Mouse (Mus musculus) heart, postnatal 14 days (tissue): ENCODE measurements around the gene Vax1. TPM values are rescaled to one million over a fixed set of nuclear protein-coding genes. Genes with fewer than 3 reads are reported as not detected.

Experiments
- DNase-seq, 2 experiments: peaks; one replicate each; pipeline ENCODE4 v3.0.0; 2021 to 2022
- intact Hi-C: fragments of 180-260 bp; cut with DNase I; formaldehyde crosslinking; loops from one replicate; pipeline ENCODE4 v1.15.1; 2025
- total RNA-seq, 2 experiments: library from RNA; stranded (reverse); gene quantifications; 2 replicates each; pipeline ENCODE4 v1.2.3; 2021

Gene Vax1
- total RNA-seq, 2 experiments from 2014 or later, result not detected

GRCm38 (mm10) chr19:59171151-59171870, 1.5 kb upstream of the Vax1 start:
- DNase-seq, result no peak
- intact Hi-C loops, result no loop called here

- intact Hi-C loops, result no loop called here
- DNase-seq, result no peak
Observed at GRCm38 (mm10) chr19:59170766-59171095, 875 bp upstream of the Vax1 start.

- intact Hi-C loops, result no loop called here
- DNase-seq, result peak in 1 of 2 experiments; percentile 3
Observed at GRCm38 (mm10) chr19:59169143-59169935, 517 bp downstream of the Vax1 start.

- no peak for DNase-seq
- intact Hi-C loops, result no loop called here
Observed at GRCm38 (mm10) chr19:59168386-59168905, 1.4 kb downstream of the Vax1 start.

GRCm38 (mm10) chr19:59167871-59168270, 2.0 kb downstream of the Vax1 start:
- DNase-seq, result no peak
- intact Hi-C loops, result no loop called here

GRCm38 (mm10) chr19:59166879-59167278, 3.0 kb downstream of the Vax1 start:
- intact Hi-C loops, result no loop called here
- DNase-seq, result no peak

GRCm38 (mm10) chr19:59166311-59166761, 3.5 kb downstream of the Vax1 start:
- peak; percentile 26 for DNase-seq
- intact Hi-C loops, result no loop called here

- no peak for DNase-seq
- intact Hi-C loops, result no loop called here
Observed at GRCm38 (mm10) chr19:59165577-59165976, 4.3 kb downstream of the Vax1 start.

GRCm38 (mm10) chr19:59164896-59165560, 4.8 kb downstream of the Vax1 start:
- intact Hi-C loops, result no loop called here
- no peak for DNase-seq

- intact Hi-C loops, result no loop called here
- no peak for DNase-seq
Observed at GRCm38 (mm10) chr19:59164111-59164510, 5.7 kb downstream of the Vax1 start.

- no peak for DNase-seq
- intact Hi-C loops, result no loop called here
Observed at GRCm38 (mm10) chr19:59156702-59157101, 13.2 kb downstream of the Vax1 start.

- DNase-seq, result no peak
- intact Hi-C loops, result no loop called here
Observed at GRCm38 (mm10) chr19:59154171-59154570, 15.7 kb downstream of the Vax1 start.

- intact Hi-C loops, result no loop called here
- DNase-seq, result no peak
Observed at GRCm38 (mm10) chr19:59145492-59146140, 24.2 kb downstream of the Vax1 start.

- DNase-seq, result no peak
- intact Hi-C loops, result no loop called here
Observed at GRCm38 (mm10) chr19:59145064-59145463, 24.8 kb downstream of the Vax1 start.

- no peak for DNase-seq
- intact Hi-C loops, result no loop called here
Observed at GRCm38 (mm10) chr19:59142206-59142605, 27.6 kb downstream of the Vax1 start.

GRCm38 (mm10) chr19:59135387-59135786, 34.5 kb downstream of the Vax1 start:
- intact Hi-C loops, result no loop called here

GRCm38 (mm10) chr19:59134916-59135315, 34.9 kb downstream of the Vax1 start:
- DNase-seq, result no peak
- intact Hi-C loops, result no loop called here

More at GRCm38 (mm10) chr19:59135387-59135786, 34.5 kb downstream of the Vax1 start:
- DNase-seq, result no peak

GRCm38 (mm10) chr19:59133202-59133601, 36.7 kb downstream of the Vax1 start:
- no peak for DNase-seq
- intact Hi-C loops, result no loop called here

GRCm38 (mm10) chr19:59129671-59130070, 40.2 kb downstream of the Vax1 start:
- DNase-seq, result no peak
- intact Hi-C loops, result no loop called here

- no peak for DNase-seq
- intact Hi-C loops, result no loop called here
Observed at GRCm38 (mm10) chr19:59128531-59129204, 41.2 kb downstream of the Vax1 start.
